Mouse (Mus musculus) stomach, adult 2 months (tissue): ENCODE data around the gene Ralgps2. TPM values are rescaled to one million over a fixed set of nuclear protein-coding genes. Genes with fewer than 3 reads are reported as not detected.

Experiments
- polyA plus RNA-seq: library from polyadenylated mRNA; depleted of rRNA; stranded (reverse); fragments of >200 nt; gene quantifications from 2 replicates; pipeline ENCODE4 v1.2.3, GENCODE M21; 2012; rRNA removed

Ralgps2 gene
- polyA plus RNA-seq: 2.5 and 4.3 TPM in 2 replicates

GRCm38 (mm10) chr1:156939251-156940141, at the start of gene Ralgps2:
TSS of gene Ralgps2 (minus strand) at chr1:156939626.

GRCm38 (mm10) chr1:156838177-156838576, 101.2 kb downstream of the Ralgps2 start, which contains the start of gene Angptl1:
TSS of gene Angptl1 (plus strand) at chr1:156838562.

Other genes with a start within 250 kb of the Ralgps2 start
- 6.5 and 10.5 TPM in 2 replicates for gene Fam20b, start 220.5 kb downstream of the Ralgps2 start, polyA plus RNA-seq
- 0.35 and 0.56 TPM in 2 replicates for gene Angptl1, start 101.1 kb downstream of the Ralgps2 start, polyA plus RNA-seq
- gene Tex35, start 169.1 kb upstream of the Ralgps2 start, polyA plus RNA-seq: not detected in 2 replicates